Mouse (Mus musculus): ENCODE data around the gene Spdl1.

- TF ChIP-seq POLR2A (IDR thresholded peaks at IDR 0.05; ENCODE audit: low read depth, low read length) = no peak
- no peak for TF ChIP-seq CTCF (IDR thresholded peaks at IDR 0.05; ENCODE audit: borderline replicate concordance, insufficient read depth, low read length)
Observed at GRCm38 (mm10) chr11:34796097-34796496, 37.3 kb downstream of the Spdl1 start.

Measured in embryonic fibroblast, embryonic 13.5 days (primary cell).